Mouse (Mus musculus): ENCODE measurements around the gene Cnnm2.

Cnnm2 gene

DNA sequence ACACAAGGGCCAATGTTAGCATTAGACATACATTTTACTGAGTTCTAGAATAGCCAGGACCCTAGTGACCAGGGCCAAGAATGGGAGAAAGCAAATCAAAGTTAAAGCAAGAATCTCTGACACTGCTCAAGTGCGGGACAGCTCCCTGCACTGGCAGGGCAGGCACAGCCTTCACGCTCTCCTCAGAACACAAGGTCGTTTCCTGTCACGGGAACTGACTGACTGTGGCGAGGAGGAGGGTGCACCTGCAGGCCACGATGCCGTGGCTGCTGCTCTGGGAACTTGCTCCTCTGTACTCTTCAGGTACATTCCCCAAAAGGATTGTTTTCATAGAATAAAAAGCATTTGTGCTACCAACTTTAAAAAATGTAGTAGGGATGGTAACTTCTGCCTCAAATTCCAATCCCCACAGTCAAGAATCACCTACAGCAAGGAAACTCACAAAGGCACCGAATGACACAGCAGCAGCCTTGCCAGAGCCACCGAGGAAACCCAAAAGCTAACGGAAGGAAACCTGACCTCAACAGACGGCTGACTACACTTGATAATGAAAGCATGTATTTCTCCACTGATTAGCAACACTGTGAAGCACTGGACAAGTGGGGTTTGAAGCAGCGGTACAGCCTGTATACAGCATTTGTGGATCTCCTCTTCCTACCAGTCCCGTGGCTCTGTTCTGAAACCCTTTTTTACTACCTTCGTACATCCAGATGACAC, 126.6 kb downstream of the Cnnm2 start:
- DNase-seq (ENCODE audit: low spot score): no peak

DNA sequence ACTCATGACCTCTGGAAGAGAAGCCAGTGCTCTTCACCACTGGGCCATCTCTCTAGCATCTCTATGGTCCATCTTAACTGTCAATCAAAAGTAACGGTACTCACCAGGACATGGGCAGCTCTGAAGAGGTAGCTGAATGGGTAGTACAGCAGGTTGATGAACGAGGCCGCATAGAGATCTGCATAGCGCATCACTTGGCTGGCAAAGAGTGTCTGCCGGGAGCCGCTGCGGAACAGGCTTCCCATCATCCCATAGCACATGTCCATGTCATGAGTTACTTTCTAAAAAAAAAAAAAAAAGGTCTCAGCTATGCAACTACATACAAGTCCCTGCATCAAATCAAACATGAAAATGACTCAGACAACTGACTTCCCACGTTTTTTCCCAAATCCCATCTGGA, 128.3 kb downstream of the Cnnm2 start:
- no peak for DNase-seq (ENCODE audit: low spot score)

DNA sequence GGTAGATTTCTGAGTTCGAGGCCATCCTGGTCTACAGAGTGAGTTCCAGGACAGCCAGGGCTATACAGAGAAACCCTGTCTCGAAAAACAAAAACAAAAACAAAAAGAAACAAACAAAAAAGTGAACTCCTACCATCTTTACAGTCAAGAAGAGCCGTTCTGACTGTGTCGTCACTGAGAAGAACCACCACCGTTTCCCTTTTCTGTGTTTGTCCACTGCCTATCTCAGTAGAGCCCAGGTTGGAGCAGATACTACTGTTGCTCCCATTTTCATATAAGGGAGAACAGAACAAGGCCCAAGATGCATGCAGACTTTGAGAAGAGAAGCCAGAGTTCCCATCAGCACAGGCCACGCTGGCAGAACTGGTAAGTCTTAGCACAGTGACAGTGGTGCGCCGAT, 129.3 kb downstream of the Cnnm2 start:
- no peak for DNase-seq (ENCODE audit: low spot score)

DNA sequence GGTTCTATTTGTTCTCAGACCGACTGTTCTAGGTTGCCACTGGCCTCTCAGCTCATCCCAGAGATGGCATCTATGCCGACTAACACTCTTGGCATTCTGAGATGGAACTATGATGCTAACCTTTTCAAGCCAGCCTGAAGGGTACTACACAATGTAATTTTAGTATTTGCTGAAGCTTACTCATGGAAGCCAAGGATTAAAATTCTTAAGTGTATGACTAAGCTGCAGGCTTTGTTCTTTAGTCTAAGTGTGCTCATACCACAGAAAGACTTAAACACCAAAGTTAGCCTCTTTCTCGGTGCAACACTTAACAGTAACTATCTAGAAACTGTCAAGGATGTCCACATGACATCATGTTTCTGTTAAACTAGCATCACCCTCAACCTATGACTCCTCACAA, 131.5 kb downstream of the Cnnm2 start:
- DNase-seq (ENCODE audit: low spot score): no peak

DNA sequence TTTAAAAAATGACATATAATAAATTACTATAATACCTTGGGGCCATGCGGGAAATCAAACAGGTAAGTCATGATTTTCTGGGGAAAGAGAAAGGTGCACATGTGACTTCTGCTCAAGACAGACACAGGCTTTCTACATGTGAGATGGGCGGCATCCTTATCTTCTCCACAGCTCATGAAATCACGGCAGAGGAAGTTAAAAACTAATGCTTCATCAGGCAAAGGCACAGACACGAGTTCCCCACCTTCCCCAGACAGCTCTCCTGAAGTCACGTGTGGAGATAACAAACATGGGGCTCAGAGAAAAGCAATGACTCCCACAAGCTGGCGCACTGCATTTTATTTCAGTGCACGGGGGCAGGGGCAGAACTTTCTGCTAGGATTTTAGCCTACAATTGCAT, 132.1 kb downstream of the Cnnm2 start:
- DNase-seq (ENCODE audit: low spot score): no peak

DNA sequence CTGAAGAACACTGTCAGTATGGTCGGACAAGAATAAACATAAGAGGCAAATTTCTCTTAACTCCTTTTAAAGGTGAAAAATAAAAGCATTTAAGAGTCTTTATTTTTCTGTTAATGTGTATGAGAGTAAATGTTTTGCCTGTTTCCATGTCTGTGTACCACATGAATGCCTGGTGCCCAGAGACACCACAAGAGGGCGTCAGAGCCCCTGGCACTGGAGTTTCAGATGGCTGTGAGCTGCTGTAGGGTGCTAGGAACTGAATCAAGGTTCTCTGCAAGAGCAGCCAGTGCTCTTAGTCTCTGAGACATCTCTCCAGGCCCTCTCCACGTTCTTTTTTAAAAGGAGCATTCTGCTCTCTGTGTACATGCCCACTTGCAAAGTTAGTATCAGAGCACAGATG, 135.7 kb downstream of the Cnnm2 start:
- DNase-seq (ENCODE audit: low spot score): no peak

DNA sequence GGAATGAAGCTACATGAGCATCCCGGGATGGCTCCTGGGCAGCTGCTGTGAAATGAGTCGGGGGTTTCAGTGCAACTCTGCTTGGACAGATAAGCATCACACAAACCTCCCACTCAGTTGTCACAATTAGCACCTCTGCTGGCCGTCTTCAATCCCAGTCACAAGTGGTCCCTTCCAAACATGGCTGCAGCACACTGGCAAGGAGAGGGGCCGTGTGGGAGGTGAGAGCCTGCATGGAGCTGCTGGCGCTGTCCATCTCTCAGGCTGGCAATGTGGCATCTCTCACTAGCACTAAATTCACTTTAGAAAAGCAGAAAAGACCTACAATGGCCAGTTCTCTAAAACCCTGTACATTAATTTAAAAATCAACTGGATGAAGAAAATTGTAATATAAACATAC, 136.8 kb downstream of the Cnnm2 start:
- no peak for DNase-seq (ENCODE audit: low spot score)

DNA sequence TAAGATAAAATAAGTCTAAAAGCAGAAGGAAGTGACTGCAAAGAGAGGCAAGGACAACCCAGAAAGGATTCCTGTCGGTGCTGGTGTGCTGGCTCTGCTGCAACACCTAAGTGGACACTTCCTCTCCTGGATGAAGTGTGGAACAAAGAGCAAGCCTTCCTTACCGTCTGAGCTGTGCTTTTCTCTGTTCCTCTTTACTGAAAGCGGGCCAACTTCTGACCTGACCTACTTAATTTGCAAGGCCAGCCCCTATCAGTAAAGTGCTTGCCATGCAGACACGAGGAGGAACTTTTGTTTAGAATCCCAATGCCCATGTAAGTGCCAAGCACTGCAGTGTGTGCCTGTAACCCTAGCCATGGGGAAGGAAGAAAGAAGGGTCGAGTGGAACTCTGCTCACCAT, 137.9 kb downstream of the Cnnm2 start:
- DNase-seq (ENCODE audit: low spot score): peak; percentile 39

DNA sequence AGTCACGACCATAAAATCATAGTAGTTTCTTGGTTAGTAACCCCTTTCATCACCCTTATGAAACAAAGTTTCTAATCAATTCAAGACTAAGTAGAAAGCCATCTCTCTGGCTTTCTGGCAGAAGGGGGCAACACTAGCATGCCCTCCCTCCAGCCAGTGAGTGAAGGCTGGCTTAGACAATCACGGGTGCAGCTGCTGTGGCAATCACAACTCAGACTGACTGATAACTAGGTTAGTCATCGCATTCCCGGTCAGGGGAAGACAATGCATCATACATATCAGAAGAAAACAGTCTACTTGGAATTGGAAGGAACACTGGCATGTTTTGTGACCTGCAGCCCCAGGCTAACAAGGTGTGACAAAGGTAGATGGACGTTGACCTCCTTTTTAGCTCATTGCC, 138.5 kb downstream of the Cnnm2 start:
- no peak for DNase-seq (ENCODE audit: low spot score)

DNA sequence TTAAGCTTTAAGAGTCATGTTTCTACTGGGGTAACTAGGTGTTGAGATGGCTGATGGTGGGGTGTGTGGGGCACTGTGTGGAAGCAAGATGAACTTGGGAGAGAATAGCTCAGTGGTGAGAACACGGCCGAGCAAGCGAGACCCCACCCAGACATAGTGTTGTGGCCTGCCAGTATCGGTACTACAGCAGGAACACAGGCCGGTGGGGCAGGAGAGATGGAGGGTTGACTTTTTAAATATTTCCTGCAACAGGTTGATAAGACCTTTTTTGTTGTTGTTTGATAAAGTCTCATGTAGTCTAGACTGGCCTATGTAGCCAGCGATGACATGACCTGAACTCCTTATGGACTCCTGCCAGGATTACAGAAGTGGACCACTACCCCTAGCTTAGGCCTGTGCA, 139.4 kb downstream of the Cnnm2 start:
- no peak for DNase-seq (ENCODE audit: low spot score)

DNA sequence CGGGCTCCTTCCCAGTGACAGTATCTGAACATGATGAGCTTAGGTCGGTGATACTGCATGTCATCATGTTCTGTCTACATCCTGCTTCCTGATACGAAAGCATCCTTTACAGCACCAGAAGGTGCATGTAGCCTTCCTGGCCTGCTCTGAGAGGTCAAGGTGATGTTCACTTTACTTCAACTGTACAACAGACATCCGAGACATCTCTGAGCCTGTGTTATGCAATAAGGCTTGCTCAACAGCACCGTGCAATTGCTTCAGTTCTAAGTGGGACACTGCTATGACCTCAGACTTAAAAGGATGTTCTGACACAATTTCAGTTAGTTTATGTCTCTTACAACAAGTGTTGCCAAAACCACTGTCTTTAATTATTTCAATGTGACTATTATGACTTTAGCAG, 139.9 kb downstream of the Cnnm2 start:
- no peak for DNase-seq (ENCODE audit: low spot score)

DNA sequence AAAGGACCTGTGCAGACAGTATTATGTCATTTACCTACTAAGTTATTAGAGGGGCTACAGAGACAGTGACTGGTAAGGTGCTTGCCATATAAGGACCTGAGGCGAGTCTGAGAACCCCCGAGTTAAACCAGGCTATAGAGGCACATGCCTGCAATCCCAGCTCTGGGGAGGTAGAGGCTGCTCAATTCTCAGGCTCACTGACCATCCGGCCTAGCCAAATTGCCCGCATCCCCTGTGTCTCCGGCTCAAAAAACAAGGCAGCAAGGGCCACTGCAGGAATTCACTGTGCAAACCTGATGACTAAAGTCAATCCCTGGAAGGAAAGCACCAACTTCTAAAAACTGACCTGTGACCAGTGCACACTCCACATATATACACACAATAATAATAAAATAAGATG, 142.0 kb downstream of the Cnnm2 start:
- no peak for DNase-seq (ENCODE audit: low spot score)

DNA sequence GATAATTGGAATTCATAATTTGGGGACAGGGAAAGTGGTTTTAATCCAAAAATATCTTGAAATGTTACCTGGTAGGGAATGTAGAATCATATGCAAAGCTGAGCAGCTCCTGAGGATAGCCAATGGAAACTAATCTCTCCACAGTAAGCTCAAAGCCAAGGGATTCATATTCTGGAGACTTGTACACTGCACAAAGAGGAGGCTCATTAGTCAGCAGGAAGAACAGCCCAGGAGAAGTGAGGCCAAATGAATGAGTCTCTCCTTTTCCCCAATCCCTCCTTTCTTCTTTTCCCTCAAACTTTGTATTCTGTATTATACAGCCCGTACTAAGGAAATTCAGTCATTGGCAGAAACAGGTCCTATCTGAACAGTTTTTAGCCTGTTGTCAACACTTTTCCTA, 143.5 kb downstream of the Cnnm2 start:
- DNase-seq (ENCODE audit: low spot score): no peak

DNA sequence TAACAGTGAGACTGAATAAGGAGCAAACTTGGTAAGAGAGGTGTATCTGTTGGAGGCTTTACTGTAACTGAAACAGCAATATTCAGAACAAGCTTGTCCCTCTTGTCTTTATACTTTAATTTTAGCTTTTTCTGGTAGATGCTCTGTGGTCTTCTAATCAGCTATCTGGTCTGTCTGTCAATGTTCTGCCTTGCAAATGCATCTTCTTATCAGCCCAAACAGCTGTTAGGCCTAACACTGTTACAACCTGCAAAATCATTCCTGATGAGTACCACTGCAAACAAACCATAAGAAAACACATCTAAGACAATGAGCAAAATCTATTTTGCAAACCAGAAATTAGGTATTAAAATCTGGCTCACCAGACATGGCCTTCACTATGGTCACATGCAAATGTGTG, 144.0 kb downstream of the Cnnm2 start:
- no peak for DNase-seq (ENCODE audit: low spot score)

DNA sequence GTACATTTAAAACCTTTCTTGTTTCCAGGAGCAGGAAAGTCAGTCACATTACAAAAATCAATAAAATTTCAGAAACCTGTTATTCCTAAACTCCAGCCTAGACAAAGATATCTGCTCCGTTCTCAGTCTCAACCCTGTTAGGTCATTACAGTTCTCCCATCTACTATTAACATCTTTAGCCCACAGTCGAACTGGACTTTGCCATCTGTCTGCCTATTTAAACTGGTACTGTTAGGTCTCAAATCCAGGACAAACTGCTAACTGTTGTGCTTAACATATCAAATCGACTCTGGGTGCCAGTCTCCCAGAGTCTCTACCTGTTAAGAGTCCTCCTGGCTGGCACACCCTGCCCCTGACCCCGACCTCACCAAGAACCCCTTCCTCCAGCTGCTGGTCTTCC, 144.6 kb downstream of the Cnnm2 start:
- DNase-seq (ENCODE audit: low spot score): no peak

DNA sequence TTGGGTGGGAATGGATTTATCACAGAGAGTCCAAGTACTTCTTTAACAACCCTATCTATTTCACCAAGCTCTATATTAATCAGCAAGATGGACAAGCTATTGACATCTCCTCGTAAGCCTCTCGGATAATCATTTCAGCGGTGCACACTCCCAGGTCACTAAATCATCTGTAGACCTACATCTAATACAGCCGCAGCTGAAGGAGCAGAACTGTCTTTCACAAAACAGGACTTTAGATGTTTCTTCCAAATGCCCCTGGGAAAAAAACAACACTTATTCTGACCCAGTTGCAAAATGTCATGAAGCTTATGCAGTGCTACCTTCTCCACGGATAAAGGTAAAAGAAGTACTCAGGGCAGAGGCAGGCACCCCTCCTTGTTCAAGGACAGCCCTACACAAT, 146.8 kb downstream of the Cnnm2 start:
- DNase-seq (ENCODE audit: low spot score): no peak

DNA sequence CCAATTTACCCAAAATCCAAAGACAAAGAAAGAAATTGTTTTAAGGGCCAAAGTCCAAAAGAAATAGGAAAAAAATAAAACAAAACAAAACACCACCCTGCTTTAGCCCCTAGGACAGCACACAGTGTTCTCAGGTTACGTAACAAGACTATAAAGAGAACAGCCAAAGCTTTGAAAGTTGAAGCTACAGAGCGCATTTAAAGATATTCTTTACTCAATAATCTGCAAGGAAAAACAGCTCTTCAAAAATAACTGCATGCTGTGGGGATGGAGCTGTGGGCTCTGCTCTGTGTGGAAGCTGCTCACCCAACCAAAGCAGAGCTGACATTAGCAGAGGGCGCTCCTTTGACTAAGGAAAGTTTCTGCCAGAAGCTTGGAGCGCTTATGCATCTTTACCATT, 147.6 kb downstream of the Cnnm2 start:
- no peak for DNase-seq (ENCODE audit: low spot score)

DNA sequence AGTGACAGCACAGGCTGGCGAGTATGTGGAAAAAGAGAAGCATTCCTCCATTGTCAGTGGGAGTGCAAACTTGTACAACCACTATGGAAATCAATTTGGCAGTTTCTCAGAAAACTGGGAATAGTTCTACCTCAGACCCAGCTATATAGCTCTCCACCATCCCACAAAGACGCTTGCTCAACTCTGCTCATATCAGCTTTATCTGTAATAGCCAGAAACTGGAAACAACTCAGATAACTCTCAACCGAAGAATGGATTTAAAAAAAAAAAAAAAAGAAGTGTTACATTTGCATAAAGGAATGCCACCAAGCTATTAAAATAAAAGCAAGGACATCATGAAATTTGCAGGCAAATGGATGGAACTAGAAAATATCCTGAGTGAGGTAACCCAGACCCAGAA, 150.1 kb downstream of the Cnnm2 start:
- DNase-seq (ENCODE audit: low spot score): no peak

DNA sequence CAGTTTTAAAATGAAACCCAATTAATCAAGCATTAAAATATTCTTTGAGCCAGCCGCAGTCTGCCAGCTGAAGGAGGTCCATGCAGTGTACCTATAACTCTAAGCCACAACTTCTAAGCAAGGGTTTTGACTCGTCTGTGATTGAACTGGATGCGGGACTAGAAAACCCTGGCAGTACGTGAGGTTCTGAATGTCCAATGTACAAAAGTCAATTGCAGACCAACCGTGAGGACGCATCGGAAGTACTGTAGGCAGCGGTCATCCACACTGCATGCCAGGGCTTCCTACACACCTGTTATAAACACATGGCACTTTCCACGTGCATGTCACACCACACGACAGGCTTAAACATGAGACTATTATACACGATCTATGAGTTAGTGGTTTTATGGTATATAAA, 152.2 kb downstream of the Cnnm2 start:
- DNase-seq (ENCODE audit: low spot score): no peak

DNA sequence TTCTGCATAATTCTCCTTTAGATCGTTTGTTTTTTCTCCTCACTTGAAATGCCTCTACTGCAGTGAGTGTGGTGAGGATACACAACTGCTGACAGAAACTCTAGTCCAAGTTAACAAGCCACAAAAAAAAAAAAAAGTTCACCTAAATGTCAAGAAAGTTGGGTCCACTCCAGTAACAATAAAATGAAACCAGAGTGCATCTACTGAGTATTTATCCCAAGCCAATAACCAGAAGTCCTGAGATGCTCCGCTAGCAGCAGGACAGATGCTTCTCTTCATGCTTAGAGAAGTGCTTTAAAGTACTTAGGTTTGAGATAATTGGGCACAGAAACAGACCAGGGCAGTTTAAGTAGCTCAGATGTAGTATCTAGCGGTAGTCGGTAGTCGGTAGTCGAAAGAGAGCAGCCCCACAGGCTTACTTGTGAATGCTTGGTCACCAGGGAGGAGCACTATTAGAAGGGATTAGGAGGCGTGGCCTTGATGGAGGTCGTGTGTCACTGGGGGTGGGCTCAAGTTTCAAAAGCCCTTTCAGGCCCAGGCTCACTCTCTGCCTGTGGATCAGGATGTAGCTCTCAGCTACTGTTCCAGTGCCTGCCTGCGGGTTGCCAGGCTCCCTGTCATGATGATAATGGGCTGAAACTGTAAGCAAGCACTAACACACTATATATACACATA, 154.1 kb downstream of the Cnnm2 start:
- DNase-seq (ENCODE audit: low spot score): no peak

DNA sequence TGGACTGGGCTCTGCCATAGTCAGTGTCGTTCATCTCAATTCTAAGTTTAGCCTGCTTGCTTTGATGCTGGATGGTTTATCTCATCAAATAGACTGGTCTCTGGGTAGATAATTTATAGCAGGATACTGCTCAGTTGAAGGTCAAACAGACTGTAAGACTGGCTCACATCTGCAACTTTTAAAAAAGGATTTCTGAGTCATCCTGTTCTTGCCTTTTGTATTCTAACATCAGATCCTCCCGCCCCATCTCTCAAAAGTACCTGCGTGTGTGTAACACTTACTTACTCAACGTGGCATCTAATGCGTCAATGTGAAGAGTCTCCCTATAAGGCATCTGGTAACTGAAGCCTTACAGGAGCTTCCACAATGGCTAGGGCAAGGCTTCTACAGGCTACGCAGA, 159.2 kb downstream of the Cnnm2 start:
- no peak for DNase-seq (ENCODE audit: low spot score)

DNA sequence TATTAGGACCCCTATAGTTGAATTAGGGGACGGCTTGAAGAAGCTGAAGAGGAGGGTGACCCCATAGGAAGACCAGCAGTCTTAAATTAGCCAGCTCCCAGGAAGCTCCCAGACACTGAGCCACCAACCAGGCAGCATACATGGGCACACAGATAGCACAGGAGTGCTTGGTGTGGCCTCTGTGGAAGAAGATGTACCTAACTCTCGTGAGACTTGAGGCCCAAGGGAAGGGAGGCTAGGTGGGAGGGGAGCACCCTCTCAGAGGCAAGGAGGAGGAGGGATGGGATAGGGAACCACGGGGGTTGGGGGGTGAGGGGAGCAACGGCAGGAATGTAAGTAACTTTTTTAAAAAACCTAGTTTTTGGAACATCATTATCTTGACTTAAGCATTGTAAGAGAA, 165.0 kb downstream of the Cnnm2 start:
- DNase-seq (ENCODE audit: low spot score): no peak

DNA sequence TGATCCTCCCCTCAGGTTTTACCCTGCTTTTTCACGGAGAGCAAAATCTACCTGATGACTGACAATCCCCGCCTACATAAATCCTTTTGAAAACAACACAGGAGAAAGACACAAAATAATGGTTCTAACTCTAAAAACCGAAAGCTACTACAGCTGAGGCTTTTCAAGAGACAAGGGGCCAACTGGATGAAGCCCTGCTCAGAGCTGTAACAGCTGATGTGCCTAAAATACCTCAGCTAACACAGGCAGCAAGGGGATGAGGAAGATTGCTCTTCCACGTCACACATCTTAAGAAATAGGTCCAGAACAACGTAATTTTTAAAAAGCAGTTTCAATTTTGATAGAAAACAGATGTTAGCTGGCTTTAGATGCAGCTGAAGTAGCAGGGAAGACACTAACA, 165.6 kb downstream of the Cnnm2 start:
- DNase-seq (ENCODE audit: low spot score): no peak

DNA sequence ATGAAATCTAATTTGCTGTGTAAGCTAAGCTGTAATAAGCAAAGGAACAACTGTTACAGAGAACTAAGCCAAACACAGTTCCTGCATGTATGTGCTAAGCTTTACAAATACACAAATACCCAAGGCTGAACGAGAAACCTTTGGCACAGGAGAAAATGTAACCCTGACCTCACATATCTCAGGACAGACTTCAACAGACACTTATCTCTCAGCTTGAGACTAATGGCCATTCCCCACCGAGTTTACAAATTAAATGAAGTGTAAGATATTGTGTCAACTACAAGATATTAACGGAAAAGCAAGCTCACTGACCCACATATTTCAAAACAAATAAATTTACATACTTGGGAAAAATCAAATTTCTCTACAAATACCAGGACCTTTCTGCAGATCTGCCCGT, 166.7 kb downstream of the Cnnm2 start:
- DNase-seq (ENCODE audit: low spot score): no peak

Measured in testis, postnatal 14 days (tissue).